Mouse (Mus musculus) heart, adult 2 months (tissue): Measurements from ENCODE around the gene Tsga10ip.

Source experiments
- CTCF ChIP-seq: fragments of 200-600 bp; IDR thresholded peaks from 2 replicates; pipeline ENCODE4 v1.8.1; 2022; ENCODE audit warnings: antibody characterized with exemption, mild to moderate bottlenecking, moderate library complexity
- POLR2A ChIP-seq: fragments of 200-500 bp; IDR thresholded peaks from 2 replicates; pipeline ENCODE4 v1.6.1; 2011; ENCODE audit warnings: mild to moderate bottlenecking, low read depth, low read length, control low read depth; ENCODE audit not compliant: insufficient read depth

- TF ChIP-seq CTCF (no peak), POLR2A (no peak)
These were observed 48.7 kb downstream of the Tsga10ip start for GRCm38 (mm10) chr19:5353609-5354008.
